Mouse (Mus musculus) forebrain, postnatal 0 days (tissue): ENCODE measurements around the gene Prps1. TPM values are rescaled to one million over a fixed set of nuclear protein-coding genes. Genes with fewer than 3 reads are reported as not detected.

ENCODE experiments used
- ATAC-seq: fragments of 200-750 bp; cut with Nextera tagmentation; 2 replicates; pipeline ENCODE4 v1.8.0; 2017; ENCODE audit warnings: mild to moderate bottlenecking, moderate library complexity
- DNase-seq: peaks from one replicate; pipeline ENCODE4 v3.0.0-alpha.2; 2015
- H3K27ac ChIP-seq: fragments of 300-500 bp; sonication (generic); 2 replicates; pipeline ENCODE4 v1.5.1; 2014; ENCODE audit warnings: low read depth, mild to moderate bottlenecking, antibody characterized with exemption, low read length, moderate library complexity, mixed read lengths
- H3K27me3 ChIP-seq: fragments of 300-500 bp; sonication (generic); 2 replicates; pipeline ENCODE4 v1.6.1; 2014; ENCODE audit warnings: mild to moderate bottlenecking, low read length, mixed read lengths; ENCODE audit not compliant: insufficient read depth
- H3K36me3 ChIP-seq: fragments of 300-500 bp; sonication (generic); 2 replicates; pipeline ENCODE4 v1.6.1; 2014; ENCODE audit warnings: mild to moderate bottlenecking, moderate library complexity; ENCODE audit not compliant: insufficient read depth
- H3K4me1 ChIP-seq: fragments of 300-500 bp; sonication (generic); 2 replicates; pipeline ENCODE4 v1.6.1; 2014; ENCODE audit warnings: antibody characterized with exemption; ENCODE audit not compliant: insufficient read depth
- H3K4me2 ChIP-seq: fragments of 300-500 bp; sonication (generic); 2 replicates; pipeline ENCODE4 v1.6.1; 2014; ENCODE audit warnings: low read depth, mild to moderate bottlenecking, moderate library complexity
- H3K4me3 ChIP-seq: fragments of 300-500 bp; sonication (generic); 2 replicates; pipeline ENCODE4 v1.5.1; 2014; ENCODE audit warnings: low read depth, low read length, mixed read lengths
- H3K9ac ChIP-seq: fragments of 300-500 bp; sonication (generic); 2 replicates; pipeline ENCODE4 v1.6.1; 2014; ENCODE audit warnings: mild to moderate bottlenecking
- H3K9me3 ChIP-seq: fragments of 300-500 bp; sonication (generic); 2 replicates; pipeline ENCODE4 v1.6.1; 2016; ENCODE audit warnings: low read length
- CTCF ChIP-seq: sonication (generic); IDR thresholded peaks from 2 replicates; pipeline ENCODE4 v1.5.1; 2016; ENCODE audit warnings: antibody characterized with exemption, control low read depth, low read depth
- WGBS: fragments of 180-500 bp; shearing (Covaris S2); extraction: QIAGEN DNeasy Blood & Tissue Kit; methylation state at CpG from one replicate; pipeline ENCODE4 v1.1.7; 2014; 5-methylcytosine and 5-hydroxymethylcytosine counted together
- polyA plus RNA-seq: library from polyadenylated mRNA; unstranded; fragments of >200 nt; fragmentation: Nextera tagmentation; extraction: Ambion mirVana; gene quantifications from 2 replicates; pipeline ENCODE4 v1.2.1, GENCODE M21; 2015
- total RNA-seq: library from RNA; depleted of rRNA; stranded (reverse); fragments of >200 nt; gene quantifications from 2 replicates; pipeline ENCODE4 v1.2.3, GENCODE M21; 2014

Gene Prps1
- total and polyA plus RNA-seq, 2 experiments from 2014 or later, result 48.9 to 95.8 TPM

GRCm38 (mm10) chrX:140509817-140510216 lies 53.4 kb downstream of the Prps1 start:
- WGBS, result 63% methylated on average over 6 of the region's 6 CpGs
- no peak for TF ChIP-seq CTCF

GRCm38 (mm10) chrX:140510696-140511429 lies 54.5 kb downstream of the Prps1 start:
- WGBS, result 45% methylated on average over 24 of the region's 24 CpGs
- ATAC-seq, result peak; percentile 72
- no peak for TF ChIP-seq CTCF
- no peaks in the 10 kb centered on the region for H3K36me3 ChIP-seq
- H3K27ac ChIP-seq, result no peak overlapping the region
- no peaks in the 10 kb centered on the region for H3K9me3 ChIP-seq
- no peak overlapping the region for H3K4me3 ChIP-seq
- H3K4me2 ChIP-seq, result peak overlapping the region; percentile 27; the same call in 1 of the 2 replicates
- no peak overlapping the region for H3K9ac ChIP-seq
- H3K27me3 ChIP-seq, result no peaks in the 10 kb centered on the region; the same call in 1 of the 2 replicates
- H3K4me1 ChIP-seq, result no peaks in the 10 kb centered on the region
- DNase-seq, result no peak

More at GRCm38 (mm10) chrX:140509817-140510216, 53.4 kb downstream of the Prps1 start:
- Histone ChIP-seq H3K4me2 (no peak overlapping the region), H3K9me3 (no peaks in the 10 kb centered on the region), H3K4me1 (no peaks in the 10 kb centered on the region), H3K27me3 (no peaks in the 10 kb centered on the region; the same call in 1 of the 2 replicates), H3K36me3 (no peaks in the 10 kb centered on the region), H3K27ac (no peak overlapping the region), H3K9ac (no peak overlapping the region), H3K4me3 (no peak overlapping the region)
- DNase-seq (no peak), ATAC-seq (no peak)

DNA sequence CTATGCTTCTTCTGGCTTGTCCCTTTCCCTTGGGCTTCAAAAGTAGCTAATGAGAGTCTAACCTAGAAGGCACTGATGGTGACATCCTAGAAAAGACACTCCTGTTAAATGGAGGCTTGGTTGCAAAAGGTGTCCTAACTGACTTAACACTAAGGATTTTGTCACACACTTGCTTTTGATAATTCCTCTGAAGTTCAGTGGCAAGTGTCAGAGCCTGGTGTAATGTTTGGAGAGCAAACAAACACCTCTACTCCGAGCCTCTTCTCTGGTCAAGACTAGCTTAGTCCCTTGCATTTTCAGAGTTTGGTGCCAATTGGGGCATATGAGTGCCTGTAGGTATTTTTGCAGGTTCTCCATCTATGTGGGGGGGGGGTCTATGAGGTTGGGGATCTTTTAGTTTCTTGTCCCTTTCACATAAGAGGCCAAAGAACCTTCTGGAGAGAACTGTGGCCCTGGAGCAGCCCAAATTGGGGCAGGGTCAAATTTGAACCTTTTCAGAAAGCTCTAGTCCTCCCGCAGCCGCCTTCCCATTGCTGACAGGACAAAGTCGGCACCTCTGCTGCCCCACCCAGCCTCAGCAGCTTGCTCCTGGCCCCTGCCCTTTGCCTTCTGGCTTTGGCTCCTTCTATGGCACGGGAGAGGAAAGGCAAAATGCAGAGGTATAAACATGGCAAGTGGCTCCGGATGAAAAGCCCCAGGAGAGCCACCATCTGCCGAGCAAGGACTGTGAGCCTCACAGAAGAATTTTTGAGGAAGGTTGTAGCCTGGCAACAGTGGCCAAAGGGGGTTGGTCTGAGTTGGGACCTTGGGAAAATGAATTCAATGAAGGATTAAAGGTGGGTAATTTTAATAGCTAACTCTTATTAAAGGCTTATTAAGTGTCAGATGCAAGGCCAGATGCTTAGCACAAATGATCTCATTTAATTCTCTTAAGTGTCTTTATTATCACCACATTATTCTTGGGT lies 55.6 kb downstream of the Prps1 start:
- 54% methylated on average over 7 of the region's 7 CpGs for WGBS
- Histone ChIP-seq H3K4me3 (no peak overlapping the region), H3K4me2 (no peak overlapping the region), H3K27ac (no peak overlapping the region), H3K36me3 (no peaks in the 10 kb centered on the region), H3K4me1 (no peaks in the 10 kb centered on the region), H3K27me3 (no peaks in the 10 kb centered on the region; the same call in 1 of the 2 replicates), H3K9ac (no peak overlapping the region), H3K9me3 (no peaks in the 10 kb centered on the region)
- TF ChIP-seq CTCF, result no peak
- DNase-seq (no peak), ATAC-seq (no peak)

DNA sequence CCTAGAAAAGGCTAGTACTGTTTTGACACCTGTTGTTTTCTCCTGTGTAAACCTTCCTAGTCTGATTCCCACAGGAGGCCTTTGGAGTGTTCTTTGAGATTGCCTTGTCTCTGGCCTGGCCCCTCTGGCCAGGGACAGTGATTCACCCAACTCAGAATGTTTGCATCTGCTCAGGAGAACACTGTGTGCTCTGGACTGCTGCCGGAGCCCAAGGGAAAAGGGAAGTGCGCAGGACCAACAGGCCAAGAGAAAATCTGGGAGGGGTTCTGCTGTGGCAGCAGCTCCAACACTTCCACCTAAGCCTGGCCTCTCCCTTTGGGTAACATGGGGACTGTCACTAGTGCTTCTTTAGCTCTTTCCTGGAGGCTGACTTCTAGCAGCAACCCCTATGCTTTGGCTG lies 57.0 kb downstream of the Prps1 start:
- Histone ChIP-seq H3K4me1 (no peaks in the 10 kb centered on the region), H3K9me3 (no peaks in the 10 kb centered on the region), H3K4me3 (no peak overlapping the region), H3K27me3 (no peaks in the 10 kb centered on the region; the same call in 1 of the 2 replicates), H3K27ac (no peak overlapping the region), H3K9ac (no peak overlapping the region), H3K36me3 (no peaks in the 10 kb centered on the region), H3K4me2 (no peak overlapping the region)
- ATAC-seq, result no peak
- TF ChIP-seq CTCF, result no peak
- no peak for DNase-seq
- WGBS, result 100% methylated on average over 2 of the region's 2 CpGs

DNA sequence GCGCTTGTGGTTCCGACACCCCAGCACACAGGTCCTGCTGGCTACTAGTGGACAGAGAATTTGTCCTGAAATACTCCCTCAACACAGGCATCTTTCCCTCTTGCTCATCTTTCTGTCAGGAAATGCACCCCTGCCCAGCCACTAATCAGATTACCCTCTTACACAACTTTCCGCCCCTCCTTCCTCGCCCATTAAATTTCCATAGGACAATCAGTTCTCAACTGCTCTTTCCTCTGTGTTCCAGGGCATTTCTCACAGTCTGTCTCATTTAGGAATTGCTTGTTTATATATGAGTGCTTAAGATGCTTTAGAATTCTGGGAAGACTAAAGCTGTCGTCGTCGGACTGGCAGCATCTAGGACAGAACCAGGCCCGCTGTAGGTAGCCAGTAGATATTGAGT lies 61.9 kb downstream of the Prps1 start:
- Histone ChIP-seq H3K36me3 (no peaks in the 10 kb centered on the region), H3K27ac (no peak overlapping the region), H3K4me1 (no peaks in the 10 kb centered on the region), H3K9me3 (no peaks in the 10 kb centered on the region), H3K4me2 (no peak overlapping the region), H3K27me3 (no peaks in the 10 kb centered on the region), H3K9ac (no peak overlapping the region), H3K4me3 (no peak overlapping the region)
- TF ChIP-seq CTCF, result no peak
- DNase-seq (no peak), ATAC-seq (no peak)
- WGBS, result 84% methylated on average over 8 of the region's 8 CpGs

GRCm38 (mm10) chrX:140520146-140521102 lies 64.0 kb downstream of the Prps1 start:
- peak; percentile 50 for DNase-seq
- WGBS, result 29% methylated on average over 25 of the region's 25 CpGs
- Histone ChIP-seq H3K27ac (no peak overlapping the region), H3K9me3 (no peaks in the 10 kb centered on the region), H3K4me3 (0 out of 2 replicates have a peak overlapping the region, but pooled peaks have one; percentile 5), H3K4me2 (peak overlapping the region; percentile 38), H3K9ac (no peak overlapping the region), H3K36me3 (no peaks in the 10 kb centered on the region), H3K27me3 (no peaks in the 10 kb centered on the region), H3K4me1 (no peaks in the 10 kb centered on the region)
- ATAC-seq, result peak; percentile 95
- no peak for TF ChIP-seq CTCF
